Mouse (Mus musculus) E14TG2a.4 (cell line): ENCODE results near the gene Vstm2l.

Experiments
- H3K27me3 ChIP-seq: 2 replicates; pipeline ENCODE4 v1.6.1; 2014; ENCODE audit warnings: low read length, control low read depth; ENCODE audit not compliant: insufficient read depth
- H3K36me3 ChIP-seq: 2 replicates; pipeline ENCODE4 v1.6.1; 2014; ENCODE audit warnings: low read length, control low read depth; ENCODE audit not compliant: insufficient read depth
- H3K4me1 ChIP-seq: replicated peaks from 2 replicates; pipeline ENCODE4 v1.6.1; 2014; ENCODE audit warnings: low read depth, low read length, control low read depth
- H3K4me3 ChIP-seq: replicated peaks from 2 replicates; pipeline ENCODE4 v1.5.1; 2014; ENCODE audit warnings: mild to moderate bottlenecking, low read length
- H3K9me3 ChIP-seq: 2 replicates; pipeline ENCODE4 v1.6.1; 2014; ENCODE audit warnings: low read length, control low read depth
- CTCF ChIP-seq: conservative IDR thresholded peaks from 2 replicates; pipeline ENCODE4 v1.5.1; 2014; ENCODE audit warnings: low read length
- NANOG ChIP-seq: IDR thresholded peaks from 2 replicates; pipeline ENCODE4 v1.6.1; 2014; ENCODE audit warnings: borderline replicate concordance, low read length, mixed read lengths
- POU5F1 ChIP-seq: IDR thresholded peaks from 2 replicates; pipeline ENCODE4 v1.6.1; 2014; ENCODE audit warnings: low read length, borderline replicate concordance

The Vstm2l gene

DNA sequence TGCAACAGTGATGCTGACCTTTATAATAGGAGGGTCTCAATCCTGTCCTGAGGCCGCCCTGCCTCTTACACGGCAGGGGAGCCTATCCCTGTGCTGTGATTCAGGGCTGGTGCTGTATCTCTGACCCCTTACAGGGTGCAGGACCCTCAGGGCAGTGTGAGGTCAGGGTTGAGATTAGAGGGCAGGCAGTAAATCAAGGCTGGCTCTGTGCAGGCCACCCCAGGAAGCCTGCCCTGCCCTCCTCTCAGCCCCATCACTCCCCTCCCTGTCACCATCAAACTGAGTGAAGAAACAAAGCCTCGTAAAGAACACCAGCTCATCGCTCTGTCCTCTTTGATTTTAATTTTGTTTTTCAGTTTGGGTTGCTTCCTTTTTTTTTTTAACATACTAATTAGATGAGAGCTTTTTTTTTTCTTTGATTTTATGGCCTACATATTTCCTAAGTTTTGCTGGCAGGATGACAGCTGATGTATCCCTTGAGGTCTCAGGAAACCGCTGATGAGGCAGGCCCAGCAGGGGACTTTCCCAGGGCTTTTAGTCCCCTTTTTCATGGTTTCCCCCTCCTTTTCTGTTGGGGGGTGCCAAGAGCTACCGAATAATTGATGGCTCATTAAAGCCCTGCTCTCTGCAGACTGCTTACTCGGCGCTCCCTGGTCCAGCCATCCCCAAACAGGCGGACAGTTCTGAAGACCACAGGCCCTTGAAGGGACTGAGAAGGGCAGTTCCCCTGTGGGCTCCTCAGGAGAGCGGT, 27.0 kb upstream of the Vstm2l start:
- no peak for TF ChIP-seq POU5F1
- no peak for TF ChIP-seq CTCF
- TF ChIP-seq NANOG, result no peak
- Histone ChIP-seq H3K4me3 (no peak overlapping the region), H3K4me1 (peaks cover 44% of the 10 kb centered on the region), H3K9me3 (no peaks in the 10 kb centered on the region), H3K27me3 (no peaks in the 10 kb centered on the region), H3K36me3 (peaks cover 55% of the 10 kb centered on the region)

- TF ChIP-seq CTCF, result no peak
- no peak for TF ChIP-seq NANOG
- TF ChIP-seq POU5F1, result no peak
- Histone ChIP-seq H3K27me3 (no peaks in the 10 kb centered on the region; the same call in none of the 2 replicates), H3K9me3 (no peaks in the 10 kb centered on the region), H3K4me3 (no peak overlapping the region), H3K36me3 (peaks cover 30% of the 10 kb centered on the region), H3K4me1 (peaks cover 56% of the 10 kb centered on the region)
These were observed 23.3 kb upstream of the Vstm2l start for GRCm38 (mm10) chr2:157891166-157891565.

DNA sequence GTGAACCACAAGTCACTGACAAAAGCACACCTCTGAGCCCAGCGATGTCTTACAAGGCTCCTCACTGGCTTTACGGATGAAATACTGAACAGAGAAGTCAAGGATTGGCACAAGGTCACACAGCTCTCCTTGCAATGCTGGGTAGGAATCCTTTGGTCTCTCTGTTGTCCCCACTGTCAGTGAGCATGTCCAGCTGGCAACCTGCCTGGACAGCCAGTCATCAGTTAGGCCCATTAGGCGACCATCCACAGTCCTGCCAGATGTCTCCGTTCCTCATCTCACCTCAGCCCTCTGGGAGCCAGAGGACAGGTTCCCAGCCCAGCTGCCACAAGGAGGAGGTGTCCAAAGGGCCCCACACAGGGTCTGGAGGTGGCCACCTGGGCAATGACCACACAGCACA, 17.3 kb upstream of the Vstm2l start:
- no peak for TF ChIP-seq NANOG
- TF ChIP-seq POU5F1, result no peak
- TF ChIP-seq CTCF, result no peak
- Histone ChIP-seq H3K27me3 (peaks cover 30% of the 10 kb centered on the region), H3K4me1 (peaks cover 44% of the 10 kb centered on the region), H3K4me3 (no peak overlapping the region), H3K9me3 (no peaks in the 10 kb centered on the region), H3K36me3 (no peaks in the 10 kb centered on the region)

- TF ChIP-seq NANOG (no peak), POU5F1 (no peak), CTCF (no peak)
- Histone ChIP-seq H3K36me3 (no peaks in the 10 kb centered on the region), H3K27me3 (peaks cover 62% of the 10 kb centered on the region), H3K4me1 (peaks cover 36% of the 10 kb centered on the region), H3K4me3 (no peak overlapping the region), H3K9me3 (no peaks in the 10 kb centered on the region)
These were observed 1.2 kb upstream of the Vstm2l start for GRCm38 (mm10) chr2:157913204-157913636.

GRCm38 (mm10) chr2:157913705-157914104, 748 bp upstream of the Vstm2l start:
- Histone ChIP-seq H3K27me3 (peaks cover 62% of the 10 kb centered on the region), H3K9me3 (no peaks in the 10 kb centered on the region), H3K4me1 (peaks cover 39% of the 10 kb centered on the region), H3K4me3 (peak overlapping the region; percentile 80), H3K36me3 (no peaks in the 10 kb centered on the region)
- TF ChIP-seq NANOG, result no peak
- no peak for TF ChIP-seq POU5F1
- no peak; the same call in 1 of the 2 replicates for TF ChIP-seq CTCF

DNA sequence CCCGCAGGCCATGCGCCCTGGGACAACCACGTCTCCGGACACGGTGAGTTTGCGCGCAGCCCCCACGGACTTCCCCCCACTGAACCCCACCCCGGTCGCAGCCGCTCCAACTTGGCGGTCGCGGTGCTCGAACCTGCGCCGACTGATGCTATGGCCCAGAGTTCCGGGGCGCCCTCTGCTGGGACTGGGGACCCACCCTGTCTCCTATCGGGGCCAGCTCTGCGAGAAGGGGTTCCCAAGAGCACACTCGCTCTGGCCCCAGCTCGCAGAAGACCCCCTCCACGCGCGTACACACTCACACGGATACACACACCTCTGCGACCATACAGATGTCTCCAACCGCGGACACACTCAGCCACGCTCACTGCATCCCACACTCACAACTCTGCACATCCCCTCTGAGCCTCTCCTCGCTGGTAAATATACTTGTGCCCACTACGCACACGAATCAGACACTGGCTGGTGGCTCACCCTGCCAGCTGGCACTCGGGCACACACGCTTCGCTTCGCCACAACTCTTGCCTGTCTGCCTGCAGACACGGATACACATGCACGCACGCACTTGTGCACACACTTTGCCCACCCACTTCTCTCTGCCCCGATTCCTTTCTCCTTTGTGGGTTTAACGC, 550 bp downstream of the Vstm2l start:
- H3K9me3 ChIP-seq, result no peaks in the 10 kb centered on the region
- TF ChIP-seq CTCF (0 out of 2 replicates have a peak, but pooled peaks have one; percentile 10), NANOG (no peak), POU5F1 (no peak)
- peaks cover 48% of the 10 kb centered on the region for H3K4me1 ChIP-seq
- peak overlapping the region; percentile 80 for H3K4me3 ChIP-seq
- H3K36me3 ChIP-seq, result no peaks in the 10 kb centered on the region
- peaks cover 65% of the 10 kb centered on the region for H3K27me3 ChIP-seq

DNA sequence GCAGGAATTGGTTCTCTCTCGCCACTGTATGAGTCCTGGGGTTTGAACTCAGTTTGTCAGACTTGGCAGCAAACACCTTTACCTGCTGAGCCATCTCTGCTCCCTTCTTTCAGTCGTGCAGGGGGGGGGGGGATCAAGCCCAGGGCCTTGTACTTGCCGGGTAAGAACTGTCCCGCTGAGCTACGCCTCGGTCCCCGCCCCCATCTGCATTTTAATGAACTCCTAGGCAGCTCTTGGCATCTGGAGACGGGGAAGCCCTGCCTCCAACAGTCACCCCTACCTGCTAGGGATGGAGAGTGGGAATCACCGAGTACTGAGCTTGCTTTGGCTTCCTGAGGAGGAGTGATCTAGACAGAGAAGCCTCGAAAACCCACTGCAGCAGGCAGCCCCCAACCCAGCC, 4.1 kb downstream of the Vstm2l start:
- Histone ChIP-seq H3K4me1 (peaks cover 69% of the 10 kb centered on the region), H3K4me3 (0 out of 2 replicates have a peak overlapping the region, but pooled peaks have one; percentile 10), H3K27me3 (peaks cover 77% of the 10 kb centered on the region), H3K36me3 (no peaks in the 10 kb centered on the region), H3K9me3 (no peaks in the 10 kb centered on the region)
- TF ChIP-seq CTCF (no peak), NANOG (no peak), POU5F1 (no peak)

GRCm38 (mm10) chr2:157921551-157921950, 7.1 kb downstream of the Vstm2l start:
- peaks cover 79% of the 10 kb centered on the region for H3K27me3 ChIP-seq
- no peaks in the 10 kb centered on the region for H3K36me3 ChIP-seq
- H3K4me3 ChIP-seq, result no peak overlapping the region
- no peaks in the 10 kb centered on the region for H3K9me3 ChIP-seq
- H3K4me1 ChIP-seq, result peaks cover 61% of the 10 kb centered on the region
- no peak for TF ChIP-seq NANOG
- TF ChIP-seq POU5F1, result no peak
- no peak for TF ChIP-seq CTCF

GRCm38 (mm10) chr2:157923406-157923805, 9.0 kb downstream of the Vstm2l start:
- H3K4me3 ChIP-seq, result 0 out of 2 replicates have a peak overlapping the region, but pooled peaks have one; percentile 8
- TF ChIP-seq POU5F1 (no peak), NANOG (no peak), CTCF (no peak)
- no peaks in the 10 kb centered on the region for H3K9me3 ChIP-seq
- peaks cover 67% of the 10 kb centered on the region for H3K4me1 ChIP-seq
- peaks cover 76% of the 10 kb centered on the region for H3K27me3 ChIP-seq
- H3K36me3 ChIP-seq, result no peaks in the 10 kb centered on the region
